Mouse (Mus musculus): ENCODE measurements around the gene Ptprj. TPM values are rescaled to one million over a fixed set of nuclear protein-coding genes. Genes with fewer than 3 reads are reported as not detected.

The Ptprj gene
- polyA plus RNA-seq, 1 experiment: 25.1 TPM

DNA sequence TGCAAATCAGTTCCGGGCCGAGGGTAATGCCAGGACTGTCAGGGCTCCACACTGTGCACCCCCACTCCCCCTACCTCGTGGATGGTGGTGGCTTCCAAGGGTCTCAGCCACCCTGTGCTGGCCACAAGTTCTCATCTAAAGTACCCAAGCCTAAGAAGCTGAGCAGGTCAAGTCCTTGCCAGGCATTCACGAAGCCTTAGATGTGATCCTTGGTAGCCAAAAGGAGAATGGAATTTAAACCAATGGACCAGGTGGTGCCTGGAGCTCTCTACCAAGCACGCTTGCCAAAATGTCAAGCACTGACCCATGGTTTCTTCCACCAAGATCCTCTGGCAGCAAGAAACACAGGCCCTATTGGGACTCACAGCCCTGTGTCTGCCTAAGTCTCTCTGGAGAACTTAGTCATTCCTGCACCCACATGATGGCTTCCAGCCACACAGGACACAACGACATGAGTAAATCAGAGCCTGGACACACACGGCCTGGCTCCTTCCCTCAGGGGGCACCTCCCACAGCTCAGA lies 11.4 kb downstream of the Ptprj start:
- H3K4me1 ChIP-seq (ENCODE audit: control insufficient read depth, insufficient read depth, low read length): peaks cover 15% of the 10 kb centered on the region
- H3K27ac ChIP-seq (ENCODE audit: control insufficient read depth, insufficient read depth, low read depth, low read length, poor library complexity): no peak overlapping the region
- TF ChIP-seq POLR2A (IDR thresholded peaks at IDR 0.05; ENCODE audit: borderline replicate concordance, control insufficient read depth, low read depth, low read length) (no peak), CTCF (IDR thresholded peaks at IDR 0.05; ENCODE audit: control insufficient read depth, insufficient read depth, low read length) (no peak)
- no peak overlapping the region for H3K4me3 ChIP-seq (replicated peaks; ENCODE audit: control insufficient read depth, low read depth, low read length)
- WGBS: 81% methylated on average over 7 of the region's 7 CpGs

GRCm38 (mm10) chr2:90568091-90568490 lies 12.4 kb downstream of the Ptprj start:
- H3K4me1 ChIP-seq (ENCODE audit: control insufficient read depth, insufficient read depth, low read length): peaks cover 15% of the 10 kb centered on the region
- H3K27ac ChIP-seq (ENCODE audit: control insufficient read depth, insufficient read depth, low read depth, low read length, poor library complexity): no peak overlapping the region
- H3K4me3 ChIP-seq (replicated peaks; ENCODE audit: control insufficient read depth, low read depth, low read length): no peak overlapping the region
- TF ChIP-seq CTCF (IDR thresholded peaks at IDR 0.05; ENCODE audit: control insufficient read depth, insufficient read depth, low read length): no peak
- TF ChIP-seq POLR2A (IDR thresholded peaks at IDR 0.05; ENCODE audit: borderline replicate concordance, control insufficient read depth, low read depth, low read length): no peak
- 92% methylated on average over 7 of the region's 7 CpGs for WGBS

DNA sequence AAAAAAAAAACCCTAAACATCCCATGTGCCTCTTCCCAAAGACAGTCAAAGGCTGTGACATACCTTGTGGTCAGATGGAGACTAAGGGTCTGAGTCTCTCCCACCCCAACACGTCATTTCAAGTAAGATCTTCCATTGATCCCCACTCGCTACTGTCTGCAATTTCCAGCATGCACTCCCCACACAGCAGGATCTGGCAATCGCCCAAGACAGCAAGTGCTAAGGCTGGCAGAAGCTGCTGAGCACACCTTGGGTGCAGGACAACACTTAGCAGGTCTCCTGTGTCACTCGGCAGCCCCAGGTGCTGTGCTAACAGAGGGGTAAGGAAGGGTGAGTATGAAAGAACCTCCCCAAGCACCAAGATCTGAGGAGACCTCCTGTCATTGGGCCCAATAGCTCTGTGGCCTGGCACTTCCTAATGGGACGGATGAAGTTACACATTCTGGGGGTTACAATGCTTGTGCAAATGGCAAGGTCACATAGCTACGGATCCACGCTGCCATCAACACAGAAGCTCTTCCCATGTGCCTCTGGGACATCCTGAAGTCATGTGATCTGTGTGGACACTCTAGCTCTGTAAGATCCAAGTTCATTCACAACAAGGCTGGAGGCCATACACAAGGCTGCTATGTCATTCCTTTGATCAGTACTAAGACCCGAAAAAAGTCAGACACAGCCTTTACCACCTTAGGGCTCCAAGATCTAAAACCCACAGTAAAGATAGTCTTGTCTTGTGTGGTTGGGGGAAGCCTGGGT lies 13.5 kb downstream of the Ptprj start:
- Histone ChIP-seq H3K27ac (ENCODE audit: control insufficient read depth, insufficient read depth, low read depth, low read length, poor library complexity) (peak overlapping the region; percentile 43), H3K4me3 (replicated peaks; ENCODE audit: control insufficient read depth, low read depth, low read length) (no peak overlapping the region), H3K4me1 (ENCODE audit: control insufficient read depth, insufficient read depth, low read length) (peaks cover 18% of the 10 kb centered on the region)
- TF ChIP-seq POLR2A (IDR thresholded peaks at IDR 0.05; ENCODE audit: borderline replicate concordance, control insufficient read depth, low read depth, low read length): no peak
- no peak for TF ChIP-seq CTCF (IDR thresholded peaks at IDR 0.05; ENCODE audit: control insufficient read depth, insufficient read depth, low read length)
- WGBS: 36% methylated on average over 8 of the region's 8 CpGs

DNA sequence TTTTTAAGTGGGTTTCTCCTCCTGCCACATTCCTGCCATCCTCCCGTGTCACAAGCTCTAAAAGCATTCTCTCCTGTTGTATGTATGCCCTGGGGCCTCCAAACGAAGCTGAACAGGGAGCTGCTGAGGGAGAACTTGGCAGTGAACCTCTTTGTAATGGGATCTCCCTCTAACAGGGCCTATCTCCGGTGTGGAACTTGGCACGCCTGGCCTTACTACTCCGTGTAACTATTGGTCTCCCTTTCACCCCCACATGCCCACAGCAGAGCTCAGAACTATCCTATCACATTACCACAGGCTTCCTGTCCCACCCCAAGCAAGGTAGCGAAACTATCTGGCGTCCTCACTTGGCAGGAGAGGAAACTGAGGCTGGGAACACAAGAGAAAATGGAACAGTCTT lies 14.4 kb downstream of the Ptprj start:
- Histone ChIP-seq H3K27ac (ENCODE audit: control insufficient read depth, insufficient read depth, low read depth, low read length, poor library complexity) (peak overlapping the region; percentile 66), H3K4me3 (replicated peaks; ENCODE audit: control insufficient read depth, low read depth, low read length) (no peak overlapping the region), H3K4me1 (ENCODE audit: control insufficient read depth, insufficient read depth, low read length) (peaks cover 20% of the 10 kb centered on the region)
- WGBS: 13% methylated on average over 7 of the region's 7 CpGs
- TF ChIP-seq CTCF (IDR thresholded peaks at IDR 0.05; ENCODE audit: control insufficient read depth, insufficient read depth, low read length): no peak
- no peak for TF ChIP-seq POLR2A (IDR thresholded peaks at IDR 0.05; ENCODE audit: borderline replicate concordance, control insufficient read depth, low read depth, low read length)

DNA sequence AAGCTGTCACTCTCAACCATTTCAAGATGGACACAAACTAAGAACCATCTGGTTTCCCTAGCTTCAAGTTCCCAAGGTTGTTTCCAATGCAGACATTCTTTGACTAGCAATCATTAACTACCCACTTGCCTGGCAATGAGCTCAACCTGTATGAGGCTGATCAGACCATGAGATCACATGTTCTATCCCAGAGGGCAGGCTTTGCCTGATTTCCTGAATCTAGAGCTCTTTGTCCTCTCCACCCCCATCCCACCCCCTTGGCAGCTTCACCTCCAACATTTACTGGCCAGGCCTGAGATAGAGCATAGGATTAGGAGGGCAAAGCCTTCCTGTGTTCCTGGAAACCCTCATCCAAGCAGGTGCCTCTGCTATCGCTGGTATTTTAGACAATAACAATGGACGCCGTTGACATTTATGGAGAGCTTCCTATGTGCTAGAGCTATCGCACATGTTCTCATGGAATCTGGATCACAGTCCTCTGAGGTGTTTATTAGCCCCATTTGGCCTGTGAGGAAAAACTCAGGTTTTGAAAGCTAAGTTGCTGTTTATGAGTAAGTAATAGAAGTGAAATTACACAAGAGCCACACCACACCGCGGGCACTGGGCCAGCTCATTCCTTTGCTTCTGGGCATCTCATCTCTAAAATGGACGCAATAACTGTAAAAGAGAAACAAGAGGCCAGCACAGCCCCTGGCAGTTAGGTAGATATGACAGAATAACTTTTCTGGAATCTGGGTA lies 15.1 kb downstream of the Ptprj start:
- Histone ChIP-seq H3K27ac (ENCODE audit: control insufficient read depth, insufficient read depth, low read depth, low read length, poor library complexity) (peak overlapping the region; percentile 66; the same call in 1 of the 2 replicates), H3K4me1 (ENCODE audit: control insufficient read depth, insufficient read depth, low read length) (peaks cover 21% of the 10 kb centered on the region), H3K4me3 (replicated peaks; ENCODE audit: control insufficient read depth, low read depth, low read length) (no peak overlapping the region)
- WGBS: 60% methylated on average over 7 of the region's 7 CpGs
- no peak for TF ChIP-seq POLR2A (IDR thresholded peaks at IDR 0.05; ENCODE audit: borderline replicate concordance, control insufficient read depth, low read depth, low read length)
- no peak for TF ChIP-seq CTCF (IDR thresholded peaks at IDR 0.05; ENCODE audit: control insufficient read depth, insufficient read depth, low read length)

- 66% methylated on average over 8 of the region's 8 CpGs for WGBS
- TF ChIP-seq POLR2A (IDR thresholded peaks at IDR 0.05; ENCODE audit: borderline replicate concordance, control insufficient read depth, low read depth, low read length): no peak
- TF ChIP-seq CTCF (IDR thresholded peaks at IDR 0.05; ENCODE audit: control insufficient read depth, insufficient read depth, low read length): no peak
- Histone ChIP-seq H3K4me3 (replicated peaks; ENCODE audit: control insufficient read depth, low read depth, low read length) (no peak overlapping the region), H3K27ac (ENCODE audit: control insufficient read depth, insufficient read depth, low read depth, low read length, poor library complexity) (no peak overlapping the region), H3K4me1 (ENCODE audit: control insufficient read depth, insufficient read depth, low read length) (peaks cover 21% of the 10 kb centered on the region)
Measured at GRCm38 (mm10) chr2:90564552-90564951, 15.9 kb downstream of the Ptprj start.

GRCm38 (mm10) chr2:90563171-90563570 lies 17.3 kb downstream of the Ptprj start:
- H3K27ac ChIP-seq (ENCODE audit: control insufficient read depth, insufficient read depth, low read depth, low read length, poor library complexity): no peak overlapping the region
- 40% methylated on average over 4 of the region's 4 CpGs for WGBS

DNA sequence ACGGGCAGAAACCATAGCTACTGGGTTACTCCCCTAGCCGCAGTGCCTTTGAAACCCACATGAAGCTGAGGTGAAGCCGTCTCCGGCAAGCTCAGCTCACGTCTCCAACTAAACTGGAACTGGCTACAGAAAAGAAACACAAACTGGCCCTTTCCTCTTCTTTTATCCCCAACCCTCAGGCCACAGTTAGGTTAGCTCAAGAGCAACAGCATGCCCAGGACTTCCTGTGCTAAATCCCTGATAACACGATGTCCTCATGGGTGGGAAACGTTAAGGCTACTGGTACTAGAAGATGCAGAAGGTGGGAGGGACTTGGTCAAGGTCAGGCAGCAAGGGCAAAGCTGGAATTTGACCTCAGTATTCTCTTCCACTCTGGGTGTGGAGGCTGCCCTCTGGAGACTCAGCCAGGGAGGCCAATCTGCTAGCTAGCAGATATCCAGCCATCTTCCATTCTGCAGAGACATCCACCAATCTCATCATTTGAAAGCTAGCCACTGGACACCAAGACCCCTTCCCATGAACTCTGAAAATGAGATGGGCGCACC lies 18.2 kb downstream of the Ptprj start:
- peaks cover 25% of the 10 kb centered on the region for H3K4me1 ChIP-seq (ENCODE audit: control insufficient read depth, insufficient read depth, low read length)
- TF ChIP-seq POLR2A (IDR thresholded peaks at IDR 0.05; ENCODE audit: borderline replicate concordance, control insufficient read depth, low read depth, low read length) (no peak), CTCF (IDR thresholded peaks at IDR 0.05; ENCODE audit: control insufficient read depth, insufficient read depth, low read length) (no peak)
- no peak overlapping the region for H3K4me3 ChIP-seq (replicated peaks; ENCODE audit: control insufficient read depth, low read depth, low read length)
- H3K27ac ChIP-seq (ENCODE audit: control insufficient read depth, insufficient read depth, low read depth, low read length, poor library complexity): peak overlapping the region; percentile 52
- WGBS: 31% methylated on average over 8 of the region's 8 CpGs

More at GRCm38 (mm10) chr2:90563171-90563570, 17.3 kb downstream of the Ptprj start:
- Histone ChIP-seq H3K4me1 (ENCODE audit: control insufficient read depth, insufficient read depth, low read length) (peaks cover 25% of the 10 kb centered on the region), H3K4me3 (replicated peaks; ENCODE audit: control insufficient read depth, low read depth, low read length) (no peak overlapping the region)
- TF ChIP-seq CTCF (IDR thresholded peaks at IDR 0.05; ENCODE audit: control insufficient read depth, insufficient read depth, low read length) (no peak), POLR2A (IDR thresholded peaks at IDR 0.05; ENCODE audit: borderline replicate concordance, control insufficient read depth, low read depth, low read length) (no peak)

Measured in bone marrow, adult 2 months (tissue).